In genomic region chr9:108002778-108003530, GRCm38 (mm10) we compare ENCODE assay signal across 8 mouse cellular contexts. TPM values are rescaled to one million over a fixed set of nuclear protein-coding genes. Genes with fewer than 3 reads are reported as not detected.
A peak's percentile ranks its signal among the peaks of the same experiment; 100 is the strongest.
DNase-seq lines count a peak whose midpoint lies in the region; ATAC-seq lines count a peak whose summit lies in the region.

No protein-coding gene starts in this region.

- H3K4me2 ChIP-seq in liver, embryonic 16.5 days (ENCODE audit: low read depth, low read length) = peak overlapping the region; percentile 76
- peak overlapping the region; percentile 82 for H3K4me2 ChIP-seq in stomach, embryonic 16.5 days (ENCODE audit: low read depth, low read length)

- ATAC-seq in liver, embryonic 16.5 days (ENCODE audit: low read depth) = peak; percentile 6
- peak; percentile 6 for ATAC-seq in stomach, embryonic 16.5 days (ENCODE audit: insufficient read depth, low FRiP score)

- DNase-seq in gastrocnemius, postnatal 10 days = peak; percentile 64
- DNase-seq in gastrocnemius, adult 8-10 months (ENCODE audit: low spot score in 2 of 2) = no peak
- peak; percentile 26 for DNase-seq in thymus, postnatal 0 days (ENCODE audit: low spot score)
- no peak for DNase-seq in thymus, postnatal 14 days
- peak; percentile 46 for DNase-seq in gastrocnemius, postnatal 25 days
- DNase-seq in layer of hippocampus, adult 18-20 months (ENCODE audit: low spot score in 2 of 2) = no peak

- no peaks in the 10 kb centered on the region for H3K9me3 ChIP-seq in liver, embryonic 16.5 days (replicated peaks; ENCODE audit: control insufficient read depth, low read length)
- no peaks in the 10 kb centered on the region for H3K9me3 ChIP-seq in stomach, embryonic 16.5 days (replicated peaks; ENCODE audit: control insufficient read depth, low read length)

- H3K36me3 ChIP-seq in liver, embryonic 16.5 days (ENCODE audit: control insufficient read depth, insufficient read depth) = no peaks in the 10 kb centered on the region
- H3K36me3 ChIP-seq in stomach, embryonic 16.5 days (ENCODE audit: control insufficient read depth, insufficient read depth, low read length) = no peaks in the 10 kb centered on the region

- H3K9ac ChIP-seq in liver, embryonic 16.5 days (ENCODE audit: low read depth, low read length) = peak overlapping the region; percentile 100
- peak overlapping the region; percentile 99 for H3K9ac ChIP-seq in stomach, embryonic 16.5 days (ENCODE audit: low read length)

- H3K27me3 ChIP-seq in liver, embryonic 16.5 days (ENCODE audit: control insufficient read depth, insufficient read depth, low read depth, low read length) = no peaks in the 10 kb centered on the region
- H3K27me3 ChIP-seq in stomach, embryonic 16.5 days (ENCODE audit: control insufficient read depth, insufficient read depth, low read length) = no peaks in the 10 kb centered on the region

- peaks cover 34% of the 10 kb centered on the region for H3K4me1 ChIP-seq in liver, embryonic 16.5 days (ENCODE audit: control insufficient read depth, low read depth, low read length)
- H3K4me1 ChIP-seq in stomach, embryonic 16.5 days (ENCODE audit: control insufficient read depth, insufficient read depth, low read length) = peaks cover 11% of the 10 kb centered on the region; the same call in 1 of the 2 replicates

- H3K4me3 ChIP-seq in liver, embryonic 16.5 days (ENCODE audit: low read depth, low read length) = peak overlapping the region; percentile 96
- peak overlapping the region; percentile 85 for H3K4me3 ChIP-seq in stomach, embryonic 16.5 days (replicated peaks; ENCODE audit: low read length)

- peak overlapping the region; percentile 97 for H3K27ac ChIP-seq in liver, embryonic 16.5 days (ENCODE audit: low read length)
- H3K27ac ChIP-seq in stomach, embryonic 16.5 days (ENCODE audit: low read length) = peak overlapping the region; percentile 91

- WGBS in liver, embryonic 16.5 days (ENCODE audit: insufficient replicate concordance) = under 1% methylated on average over 50 of the region's 50 CpGs
- under 1% methylated on average over 50 of the region's 50 CpGs for WGBS in stomach, embryonic 16.5 days

RNA-seq across cellular contexts. Expression of gene Ip6k1, which starts 0.7 kb away (rescaled TPM):
- 10 to 100 TPM; 38.9 to 42.9 TPM for total RNA-seq in gastrocnemius, postnatal 10 days (2021)
- 10 to 100 TPM; 19.7 to 22.9 (median 21.3) TPM for total RNA-seq in gastrocnemius, adult 8-10 months (2022)
- polyA plus RNA-seq in thymus, postnatal 0 days (2015; fragmentation: Nextera tagmentation; extraction: Ambion mirVana) = 48.4 and 55.1 TPM in 2 replicates
- 10 to 100 TPM; 21.0 to 23.3 TPM for total RNA-seq in gastrocnemius, postnatal 25 days (2021)
- 39.1 and 45.3 TPM in 2 replicates for polyA plus RNA-seq in liver, embryonic 16.5 days (2015; fragmentation: Nextera tagmentation; extraction: Ambion mirVana)
- 50.5 and 50.6 TPM in 2 replicates for polyA plus RNA-seq in stomach, embryonic 16.5 days (2015; fragmentation: Nextera tagmentation; extraction: Ambion mirVana)
- 100 to 1,000 TPM; 241 to 243 TPM for total RNA-seq in layer of hippocampus, adult 18-20 months (2021)

RNA-seq across cellular contexts. Expression of gene Gm20662, which starts 6.8 kb away (rescaled TPM):
- total RNA-seq in gastrocnemius, postnatal 10 days (2021) = not detected
- total RNA-seq in gastrocnemius, adult 8-10 months (2022) = 1 to 10 TPM in 3 of 4 experiments, not detected in 1; 1.3 to 1.9 (median 1.3) TPM
- polyA plus RNA-seq in thymus, postnatal 0 days (2015; fragmentation: Nextera tagmentation; extraction: Ambion mirVana) = 0.28 TPM in 1 of 2 replicates, not detected in the other
- total RNA-seq in gastrocnemius, postnatal 25 days (2021) = not detected
- 0.22 and 0.48 TPM in 2 replicates for polyA plus RNA-seq in liver, embryonic 16.5 days (2015; fragmentation: Nextera tagmentation; extraction: Ambion mirVana)
- polyA plus RNA-seq in stomach, embryonic 16.5 days (2015; fragmentation: Nextera tagmentation; extraction: Ambion mirVana) = 0.52 and 0.67 TPM in 2 replicates
- total RNA-seq in layer of hippocampus, adult 18-20 months (2021) = 1 to 10 TPM; 2.5 to 5.5 TPM

RNA-seq across cellular contexts. Expression of gene Cdhr4, which starts 10.7 kb away (rescaled TPM):
- 1 to 10 TPM in 1 of 2 experiments, under 1 TPM in 1; 0.54 to 1.0 TPM for total RNA-seq in gastrocnemius, postnatal 10 days (2021)
- total RNA-seq in gastrocnemius, adult 8-10 months (2022) = not detected
- 0.90 and 0.95 TPM in 2 replicates for polyA plus RNA-seq in thymus, postnatal 0 days (2015; fragmentation: Nextera tagmentation; extraction: Ambion mirVana)
- under 1 TPM; 0.43 to 0.48 TPM for total RNA-seq in gastrocnemius, postnatal 25 days (2021)
- polyA plus RNA-seq in liver, embryonic 16.5 days (2015; fragmentation: Nextera tagmentation; extraction: Ambion mirVana) = 1.0 and 1.2 TPM in 2 replicates
- 12.2 and 12.7 TPM in 2 replicates for polyA plus RNA-seq in stomach, embryonic 16.5 days (2015; fragmentation: Nextera tagmentation; extraction: Ambion mirVana)
- 1 to 10 TPM; 4.4 to 6.9 TPM for total RNA-seq in layer of hippocampus, adult 18-20 months (2021)

RNA-seq across cellular contexts. Expression of gene Inka1, which starts 17.3 kb away (rescaled TPM):
- 10 to 100 TPM in 1 of 2 experiments, 1 to 10 TPM in 1; 8.8 to 14.0 TPM for total RNA-seq in gastrocnemius, postnatal 10 days (2021)
- total RNA-seq in gastrocnemius, adult 8-10 months (2022) = 1 to 10 TPM; 1.3 to 2.5 (median 2.0) TPM
- polyA plus RNA-seq in thymus, postnatal 0 days (2015; fragmentation: Nextera tagmentation; extraction: Ambion mirVana) = 31.6 and 33.8 TPM in 2 replicates
- total RNA-seq in gastrocnemius, postnatal 25 days (2021) = 1 to 10 TPM; 2.8 to 3.1 TPM
- polyA plus RNA-seq in liver, embryonic 16.5 days (2015; fragmentation: Nextera tagmentation; extraction: Ambion mirVana) = 41.0 and 46.1 TPM in 2 replicates
- 42.6 and 42.7 TPM in 2 replicates for polyA plus RNA-seq in stomach, embryonic 16.5 days (2015; fragmentation: Nextera tagmentation; extraction: Ambion mirVana)
- 10 to 100 TPM; 10.7 to 14.7 TPM for total RNA-seq in layer of hippocampus, adult 18-20 months (2021)

RNA-seq across cellular contexts. Expression of gene Gm20661, which starts 20.1 kb away (rescaled TPM):
- under 1 TPM; 0.47 to 0.59 TPM for total RNA-seq in gastrocnemius, postnatal 10 days (2021)
- not detected for total RNA-seq in gastrocnemius, adult 8-10 months (2022)
- polyA plus RNA-seq in thymus, postnatal 0 days (2015; fragmentation: Nextera tagmentation; extraction: Ambion mirVana) = 0.26 and 0.27 TPM in 2 replicates
- total RNA-seq in gastrocnemius, postnatal 25 days (2021) = not detected
- 0.41 and 0.49 TPM in 2 replicates for polyA plus RNA-seq in liver, embryonic 16.5 days (2015; fragmentation: Nextera tagmentation; extraction: Ambion mirVana)
- polyA plus RNA-seq in stomach, embryonic 16.5 days (2015; fragmentation: Nextera tagmentation; extraction: Ambion mirVana) = 5.9 and 7.5 TPM in 2 replicates
- 1 to 10 TPM; 2.0 TPM for total RNA-seq in layer of hippocampus, adult 18-20 months (2021)

Comparison
In these comparisons a context has a peak if more than half of its experiments do, and no peak if none do; other contexts are left out.
1. DNase-seq: peak in gastrocnemius, postnatal 10 days (single experiment), thymus, postnatal 0 days (single experiment) and gastrocnemius, postnatal 25 days (single experiment); none in gastrocnemius, adult 8-10 months (0 of 2), thymus, postnatal 14 days (single experiment) and layer of hippocampus, adult 18-20 months (0 of 2).
2. RNA of gene Ip6k1, which starts 0.7 kb away (total RNA-seq): 241 to 243 TPM in layer of hippocampus, adult 18-20 months; 38.9 to 42.9 TPM in gastrocnemius, postnatal 10 days, 21.0 to 23.3 TPM in gastrocnemius, postnatal 25 days and 19.7 to 22.9 TPM in gastrocnemius, adult 8-10 months; every median in the first group is over 4 times any median in the second.